Mouse (Mus musculus): Measurements from ENCODE around the gene Arhgef39. TPM values are rescaled to one million over a fixed set of nuclear protein-coding genes. Genes with fewer than 3 reads are reported as not detected.
A peak's percentile ranks its signal among the peaks of the same experiment; 100 is the strongest.
"Not testable (repeated sequence)": the region's sequence is repeated elsewhere in the genome, so short reads cannot be mapped to it uniquely, and the experiment has no call there.

The Arhgef39 gene
- polyA plus RNA-seq, 1 experiment, result 66.9 TPM

GRCm38 (mm10) chr4:43509109-43509508, 9.6 kb upstream of the Arhgef39 start:
- 16% methylated on average over 9 of the region's 9 CpGs for WGBS
- DNase-seq (ENCODE audit: low read depth, low spot score), result no peak

GRCm38 (mm10) chr4:43508666-43508997, 9.1 kb upstream of the Arhgef39 start:
- peak; percentile 80 for DNase-seq (ENCODE audit: low read depth, low spot score)
- 2% methylated on average over 13 of the region's 13 CpGs for WGBS

GRCm38 (mm10) chr4:43507938-43508665, 8.6 kb upstream of the Arhgef39 start:
- 2% methylated on average over 22 of the region's 22 CpGs for WGBS
- DNase-seq (ENCODE audit: low read depth, low spot score), result no peak

- DNase-seq (ENCODE audit: low read depth, low spot score), result no peak
- WGBS, result 24% methylated on average over 9 of the region's 9 CpGs
Observed at GRCm38 (mm10) chr4:43506536-43507185, 7.2 kb upstream of the Arhgef39 start, which contains the start of gene Car9. Car9 (plus strand) TSS chr4:43506966.

- DNase-seq (ENCODE audit: low read depth, low spot score), result no peak
- WGBS, result 56% methylated on average over 8 of the region's 8 CpGs
Observed at GRCm38 (mm10) chr4:43506074-43506473, 6.6 kb upstream of the Arhgef39 start.

- WGBS, result 60% methylated on average over 4 of the region's 4 CpGs
- no peak for DNase-seq (ENCODE audit: low read depth, low spot score)
Observed at GRCm38 (mm10) chr4:43504269-43504668, 4.8 kb upstream of the Arhgef39 start.

GRCm38 (mm10) chr4:43503506-43503905, 4.0 kb upstream of the Arhgef39 start:
- 40% methylated on average over 6 of the region's 6 CpGs for WGBS
- DNase-seq (ENCODE audit: low read depth, low spot score), result no peak

- 34% methylated on average over 2 of the region's 2 CpGs for WGBS
- no peak for DNase-seq (ENCODE audit: low read depth, low spot score)
Observed at GRCm38 (mm10) chr4:43503041-43503440, 3.5 kb upstream of the Arhgef39 start.

GRCm38 (mm10) chr4:43498983-43499382, 512 bp downstream of the Arhgef39 start:
- no peak for DNase-seq (ENCODE audit: low read depth, low spot score)

GRCm38 (mm10) chr4:43497946-43498345, 1.5 kb downstream of the Arhgef39 start:
- WGBS, result 77% methylated on average over 4 of the region's 4 CpGs
- no peak for DNase-seq (ENCODE audit: low read depth, low spot score)

More at GRCm38 (mm10) chr4:43498983-43499382, 512 bp downstream of the Arhgef39 start:
- 8% methylated on average over 8 of the region's 8 CpGs for WGBS

- 91% methylated on average over 8 of the region's 8 CpGs for WGBS
- DNase-seq (ENCODE audit: low read depth, low spot score), result no peak
Observed at GRCm38 (mm10) chr4:43497405-43497804, 2.1 kb downstream of the Arhgef39 start.

GRCm38 (mm10) chr4:43496587-43496986, 2.9 kb downstream of the Arhgef39 start:
- DNase-seq (ENCODE audit: low read depth, low spot score), result no peak
- 71% methylated on average over 6 of the region's 6 CpGs for WGBS

- WGBS, result 3% methylated on average over 9 of the region's 9 CpGs
- no peak for DNase-seq (ENCODE audit: low read depth, low spot score)
Observed at GRCm38 (mm10) chr4:43493846-43494240, 5.7 kb downstream of the Arhgef39 start.

GRCm38 (mm10) chr4:43493186-43493845, 6.2 kb downstream of the Arhgef39 start:
- no peak for DNase-seq (ENCODE audit: low read depth, low spot score)
- WGBS, result under 1% methylated on average over 47 of the region's 47 CpGs

- WGBS, result under 1% methylated on average over 25 of the region's 25 CpGs
- DNase-seq (ENCODE audit: low read depth, low spot score), result no peak
Observed at GRCm38 (mm10) chr4:43492821-43493185, 6.7 kb downstream of the Arhgef39 start, which contains the start of gene Ccdc107. Ccdc107 (plus strand) TSS chr4:43492900.

- WGBS, result 20% methylated on average over 12 of the region's 12 CpGs
Observed at GRCm38 (mm10) chr4:43492101-43492820, 7.2 kb downstream of the Arhgef39 start.

GRCm38 (mm10) chr4:43490801-43491200, 8.7 kb downstream of the Arhgef39 start:
- WGBS, result 36% methylated on average over 5 of the region's 5 CpGs
- DNase-seq (ENCODE audit: low read depth, low spot score), result no peak

More at GRCm38 (mm10) chr4:43492101-43492820, 7.2 kb downstream of the Arhgef39 start:
- DNase-seq (ENCODE audit: low read depth, low spot score), result no peak

- WGBS, result 97% methylated on average over 3 of the region's 3 CpGs
- no peak for DNase-seq (ENCODE audit: low read depth, low spot score)
Observed at GRCm38 (mm10) chr4:43489611-43490010, 9.9 kb downstream of the Arhgef39 start.

GRCm38 (mm10) chr4:43485666-43486065, 13.8 kb downstream of the Arhgef39 start:
- DNase-seq (ENCODE audit: low read depth, low spot score), result not testable (repeated sequence)
- WGBS, result 92% methylated on average over 5 of the region's 5 CpGs

GRCm38 (mm10) chr4:43483535-43484091, 15.9 kb downstream of the Arhgef39 start, which contains the start of gene Sit1:
Sit1 (minus strand) TSS chr4:43483734.
- DNase-seq (ENCODE audit: low read depth, low spot score), result no peak
- WGBS, result 63% methylated on average over 12 of the region's 12 CpGs

All from large intestine, adult 2 months (tissue).